Mouse (Mus musculus): ENCODE data around the gene Traip. TPM values are rescaled to one million over a fixed set of nuclear protein-coding genes. Genes with fewer than 3 reads are reported as not detected.

Gene Traip
- polyA plus RNA-seq, 2 experiments = 7.4 to 18.1 TPM

- Histone ChIP-seq H3K4me2 (ENCODE audit: low read depth) (no peak overlapping the region), H3K27me3 (ENCODE audit: control insufficient read depth, insufficient read depth, low read length) (no peaks in the 10 kb centered on the region), H3K9me3 (ENCODE audit: control insufficient read depth, low read length) (no peaks in the 10 kb centered on the region), H3K27ac (no peak overlapping the region), H3K4me1 (replicated peaks; ENCODE audit: control insufficient read depth in 2 of 2, insufficient read depth in 2 of 2, low read length in 1 of 2) (peaks cover 0 to 4% of the 10 kb centered on the region in 2 experiments; a peak in 2 of 4 replicates), H3K9ac (replicated peaks) (no peak overlapping the region), H3K36me3 (replicated peaks; ENCODE audit: control insufficient read depth, insufficient read depth, low read depth) (peaks cover 46% of the 10 kb centered on the region), H3K4me3 (ENCODE audit: insufficient read depth in 1 of 2, low read depth in 2 of 2, low read length in 2 of 2) (no peak overlapping the region)
- TF ChIP-seq CTCF (IDR thresholded peaks at IDR 0.05; ENCODE audit: low read depth) (peak; percentile 55), EP300 (IDR thresholded peaks at IDR 0.05; ENCODE audit: low read depth) (no peak)
- DNase-seq (ENCODE audit: low read depth in 3 of 3, low spot score in 3 of 3) (no peak), ATAC-seq (ENCODE audit: insufficient read depth) (no peak)
- WGBS (ENCODE audit: insufficient replicate concordance) = 60% methylated on average over 5 of the region's 5 CpGs
Measured at GRCm38 (mm10) chr9:107961881-107962280, 11.9 kb downstream of the Traip start.

- Histone ChIP-seq H3K36me3 (replicated peaks; ENCODE audit: control insufficient read depth, insufficient read depth, low read depth) (peaks cover 37% of the 10 kb centered on the region), H3K27me3 (ENCODE audit: control insufficient read depth, insufficient read depth, low read length) (no peaks in the 10 kb centered on the region), H3K4me1 (replicated peaks; ENCODE audit: control insufficient read depth in 2 of 2, insufficient read depth in 2 of 2, low read length in 1 of 2) (peaks cover 0 to 4% of the 10 kb centered on the region in 2 experiments; a peak in 2 of 4 replicates), H3K27ac (no peak overlapping the region), H3K4me3 (ENCODE audit: insufficient read depth in 1 of 2, low read depth in 2 of 2, low read length in 2 of 2) (no peak overlapping the region), H3K4me2 (ENCODE audit: low read depth) (no peak overlapping the region), H3K9ac (replicated peaks) (no peak overlapping the region), H3K9me3 (ENCODE audit: control insufficient read depth, low read length) (no peaks in the 10 kb centered on the region)
- no peak for DNase-seq (ENCODE audit: low read depth in 3 of 3, low spot score in 3 of 3)
- ATAC-seq (ENCODE audit: insufficient read depth) = no peak
- TF ChIP-seq CTCF (IDR thresholded peaks at IDR 0.05; ENCODE audit: low read depth) (no peak), EP300 (IDR thresholded peaks at IDR 0.05; ENCODE audit: low read depth) (no peak)
- 84% methylated on average over 9 of the region's 9 CpGs for WGBS (ENCODE audit: insufficient replicate concordance)
Measured at GRCm38 (mm10) chr9:107962916-107963315, 13.0 kb downstream of the Traip start.

GRCm38 (mm10) chr9:107963700-107964099 lies 13.8 kb downstream of the Traip start:
- Histone ChIP-seq H3K4me1 (replicated peaks; ENCODE audit: control insufficient read depth in 2 of 2, insufficient read depth in 2 of 2, low read length in 1 of 2) (peaks cover 0 to 4% of the 10 kb centered on the region in 2 experiments; a peak in 2 of 4 replicates), H3K36me3 (replicated peaks; ENCODE audit: control insufficient read depth, insufficient read depth, low read depth) (peaks cover 33% of the 10 kb centered on the region), H3K9me3 (ENCODE audit: control insufficient read depth, low read length) (no peaks in the 10 kb centered on the region), H3K9ac (replicated peaks) (no peak overlapping the region; the same call in 1 of the 2 replicates), H3K4me2 (ENCODE audit: low read depth) (no peak overlapping the region), H3K4me3 (ENCODE audit: insufficient read depth in 1 of 2, low read depth in 2 of 2, low read length in 2 of 2) (no peak overlapping the region), H3K27me3 (ENCODE audit: control insufficient read depth, insufficient read depth, low read length) (no peaks in the 10 kb centered on the region), H3K27ac (peak overlapping the region; percentile 21)
- WGBS (ENCODE audit: insufficient replicate concordance) = 12% methylated on average over 5 of the region's 5 CpGs
- DNase-seq (ENCODE audit: low read depth in 3 of 3, low spot score in 3 of 3) (peak; percentile 70 to 77 (median 71)), ATAC-seq (ENCODE audit: insufficient read depth) (peak; percentile 70)
- TF ChIP-seq EP300 (IDR thresholded peaks at IDR 0.05; ENCODE audit: low read depth) (peak; percentile 48; the same call in 1 of the 2 replicates), CTCF (IDR thresholded peaks at IDR 0.05; ENCODE audit: low read depth) (peak; percentile 98)

GRCm38 (mm10) chr9:107964681-107965080 lies 14.7 kb downstream of the Traip start:
- H3K4me3 ChIP-seq (ENCODE audit: insufficient read depth in 1 of 2, low read depth in 2 of 2, low read length in 2 of 2) = no peak overlapping the region
- WGBS (ENCODE audit: insufficient replicate concordance) = 84% methylated on average over 9 of the region's 9 CpGs
- H3K36me3 ChIP-seq (replicated peaks; ENCODE audit: control insufficient read depth, insufficient read depth, low read depth) = peaks cover 27% of the 10 kb centered on the region
- DNase-seq (ENCODE audit: low read depth in 3 of 3, low spot score in 3 of 3) = no peak
- H3K4me2 ChIP-seq (ENCODE audit: low read depth) = no peak overlapping the region
- H3K4me1 ChIP-seq (replicated peaks; ENCODE audit: control insufficient read depth in 2 of 2, insufficient read depth in 2 of 2, low read length in 1 of 2) = peaks cover 0 to 4% of the 10 kb centered on the region in 2 experiments; a peak in 2 of 4 replicates
- H3K27me3 ChIP-seq (ENCODE audit: control insufficient read depth, insufficient read depth, low read length) = no peaks in the 10 kb centered on the region
- H3K9me3 ChIP-seq (ENCODE audit: control insufficient read depth, low read length) = no peaks in the 10 kb centered on the region
- no peak for ATAC-seq (ENCODE audit: insufficient read depth)
- no peak overlapping the region for H3K27ac ChIP-seq
- TF ChIP-seq CTCF (IDR thresholded peaks at IDR 0.05; ENCODE audit: low read depth) (no peak), EP300 (IDR thresholded peaks at IDR 0.05; ENCODE audit: low read depth) (no peak)
- no peak overlapping the region for H3K9ac ChIP-seq (replicated peaks)

- DNase-seq (ENCODE audit: low read depth in 3 of 3, low spot score in 3 of 3) (no peak), ATAC-seq (ENCODE audit: insufficient read depth) (no peak)
- no peak overlapping the region for H3K9ac ChIP-seq (replicated peaks)
- H3K4me1 ChIP-seq (replicated peaks; ENCODE audit: control insufficient read depth in 2 of 2, insufficient read depth in 2 of 2, low read length in 1 of 2) = peaks cover 13 to 19% of the 10 kb centered on the region in 2 experiments
- TF ChIP-seq CTCF (IDR thresholded peaks at IDR 0.05; ENCODE audit: low read depth) = no peak
- H3K36me3 ChIP-seq (replicated peaks; ENCODE audit: control insufficient read depth, insufficient read depth, low read depth) = peaks cover 22% of the 10 kb centered on the region
- no peaks in the 10 kb centered on the region for H3K9me3 ChIP-seq (ENCODE audit: control insufficient read depth, low read length)
- no peak overlapping the region for H3K27ac ChIP-seq
- H3K27me3 ChIP-seq (ENCODE audit: control insufficient read depth, insufficient read depth, low read length) = no peaks in the 10 kb centered on the region
- no peak overlapping the region for H3K4me3 ChIP-seq (ENCODE audit: insufficient read depth in 1 of 2, low read depth in 2 of 2, low read length in 2 of 2)
- no peak overlapping the region for H3K4me2 ChIP-seq (ENCODE audit: low read depth)
- 56% methylated on average over 10 of the region's 10 CpGs for WGBS (ENCODE audit: insufficient replicate concordance)
Measured at GRCm38 (mm10) chr9:107966676-107967075, 16.7 kb downstream of the Traip start.
